Mouse (Mus musculus): Measurements from ENCODE around the gene Prx. TPM values are rescaled to one million over a fixed set of nuclear protein-coding genes. Genes with fewer than 3 reads are reported as not detected.
A peak's percentile ranks its signal among the peaks of the same experiment; 100 is the strongest.

The Prx gene
- total and polyA plus RNA-seq, 3 experiments: 0.17 to 0.41 (median 0.21) TPM

- no peak for TF ChIP-seq NRF1 (IDR thresholded peaks at IDR 0.05; ENCODE audit: low read depth, low read length)
- TF ChIP-seq USF1 (IDR thresholded peaks at IDR 0.05; ENCODE audit: low read depth, low read length): no peak
- TF ChIP-seq SIN3A (IDR thresholded peaks at IDR 0.05; ENCODE audit: low read length): no peak
- no peak for TF ChIP-seq MAZ (IDR thresholded peaks at IDR 0.05; ENCODE audit: low read depth, low read length)
- TF ChIP-seq CTCF (conservative IDR thresholded peaks at IDR 0.05 in 1 of 2, IDR thresholded peaks at IDR 0.05 in 1 of 2; ENCODE audit: low read depth in 2 of 2, low read length in 2 of 2): no peak
- TF ChIP-seq USF2 (conservative IDR thresholded peaks at IDR 0.05; ENCODE audit: low read depth, low read length): no peak
- TF ChIP-seq ETS1 (conservative IDR thresholded peaks at IDR 0.05; ENCODE audit: low read depth, low read length): no peak
- TF ChIP-seq ZNF384 (IDR thresholded peaks at IDR 0.05; ENCODE audit: low read depth, low read length): peak; percentile 52
- peak; percentile 35 for TF ChIP-seq HCFC1 (IDR thresholded peaks at IDR 0.05; ENCODE audit: low read depth, low read length)
- TF ChIP-seq CHD2 (IDR thresholded peaks at IDR 0.05; ENCODE audit: low read length): no peak
- no peak for TF ChIP-seq JUN (IDR thresholded peaks at IDR 0.05; ENCODE audit: insufficient read depth, low read depth, low read length)
- no peak for TF ChIP-seq KAT2A (IDR thresholded peaks at IDR 0.05; ENCODE audit: insufficient replicate concordance, low read length)
- no peak for TF ChIP-seq NELFE (IDR thresholded peaks at IDR 0.05; ENCODE audit: low read depth, low read length)
- peak; percentile 35; the same call in 1 of the 2 replicates for TF ChIP-seq POLR2A (IDR thresholded peaks at IDR 0.05; ENCODE audit: low read depth, low read length)
- TF ChIP-seq MXI1 (IDR thresholded peaks at IDR 0.05; ENCODE audit: low read depth, low read length): no peak
- no peak for TF ChIP-seq UBTF (IDR thresholded peaks at IDR 0.05; ENCODE audit: low read depth, low read length)
- TF ChIP-seq JUND (conservative IDR thresholded peaks at IDR 0.05; ENCODE audit: low read depth, low read length): no peak
- TF ChIP-seq MEF2A (IDR thresholded peaks at IDR 0.05; ENCODE audit: borderline replicate concordance, low read depth, low read length): no peak
- TF ChIP-seq ELF1 (IDR thresholded peaks at IDR 0.05; ENCODE audit: low read depth, low read length): peak; percentile 73
- TF ChIP-seq BHLHE40 (IDR thresholded peaks at IDR 0.05; ENCODE audit: low read depth, low read length): no peak
- TF ChIP-seq ZKSCAN1 (IDR thresholded peaks at IDR 0.05; ENCODE audit: borderline replicate concordance, low read depth, low read length): no peak
- TF ChIP-seq POLR2AphosphoS2 (IDR thresholded peaks at IDR 0.05; ENCODE audit: low read depth, low read length): no peak
Measured at GRCm38 (mm10) chr7:27544675-27545370, 45.7 kb downstream of the Prx start (continued).

GRCm38 (mm10) chr7:27549597-27549996, 50.5 kb downstream of the Prx start:
- TF ChIP-seq IRF4 (IDR thresholded peaks at IDR 0.05; ENCODE audit: low read depth, low read length): no peak
- no peak for TF ChIP-seq NRF1 (IDR thresholded peaks at IDR 0.05; ENCODE audit: low read depth, low read length)
- TF ChIP-seq ZMIZ1 (IDR thresholded peaks at IDR 0.05; ENCODE audit: low read depth, low read length): no peak
- TF ChIP-seq E2F4 (IDR thresholded peaks at IDR 0.05; ENCODE audit: insufficient replicate concordance, low read depth, low read length): no peak
- no peak for TF ChIP-seq JUND (conservative IDR thresholded peaks at IDR 0.05; ENCODE audit: low read depth, low read length)
- no peak for TF ChIP-seq ZC3H11A (IDR thresholded peaks at IDR 0.05; ENCODE audit: low read depth, low read length)
- H3K79me2 ChIP-seq (replicated peaks; ENCODE audit: control insufficient read depth, extremely low read depth, insufficient read depth, poor library complexity, severe bottlenecking): peaks cover 7% of the 10 kb centered on the region
- no peak overlapping the region for H3K9ac ChIP-seq (ENCODE audit: insufficient read depth, low read depth)
- peaks cover 0 to 3% of the 10 kb centered on the region in 2 experiments for H3K36me3 ChIP-seq (replicated peaks in 1 of 2; ENCODE audit: control insufficient read depth in 1 of 2, insufficient read depth in 1 of 2, low read length in 1 of 2)
- H3K27me3 ChIP-seq (replicated peaks): no peaks in the 10 kb centered on the region
- no peak overlapping the region for H3K4me3 ChIP-seq (replicated peaks in 1 of 3; ENCODE audit: low read depth in 2 of 3, low read length in 2 of 3, poor library complexity in 1 of 3)
- H3K9me3 ChIP-seq (replicated peaks; ENCODE audit: low read length): no peaks in the 10 kb centered on the region
- H3K4me2 ChIP-seq (ENCODE audit: insufficient read depth, low read depth, poor library complexity, severe bottlenecking): no peak overlapping the region
- H3K4me1 ChIP-seq (ENCODE audit: control insufficient read depth in 1 of 2, insufficient read depth in 2 of 2): peaks cover 2 to 26% of the 10 kb centered on the region in 2 experiments; a peak in 3 of 4 replicates
- in situ Hi-C loops (cut with MboI; ENCODE audit: low pct_ligation_motif_present, low pct_unique_long_range_greater_than_20kb, low sequenced_read_pairs): no loop called here
- DNase-seq (ENCODE audit: extremely low read depth): no peak
- dilution Hi-C loops (cut with MboI; ENCODE audit: extremely low pct_ligation_motif_present, extremely low pct_unique_long_range_greater_than_20kb, low sequenced_read_pairs): no loop called here
- no peak overlapping the region for H3K27ac ChIP-seq (ENCODE audit: insufficient read depth, low read depth)
